In the genomic region with DNA sequence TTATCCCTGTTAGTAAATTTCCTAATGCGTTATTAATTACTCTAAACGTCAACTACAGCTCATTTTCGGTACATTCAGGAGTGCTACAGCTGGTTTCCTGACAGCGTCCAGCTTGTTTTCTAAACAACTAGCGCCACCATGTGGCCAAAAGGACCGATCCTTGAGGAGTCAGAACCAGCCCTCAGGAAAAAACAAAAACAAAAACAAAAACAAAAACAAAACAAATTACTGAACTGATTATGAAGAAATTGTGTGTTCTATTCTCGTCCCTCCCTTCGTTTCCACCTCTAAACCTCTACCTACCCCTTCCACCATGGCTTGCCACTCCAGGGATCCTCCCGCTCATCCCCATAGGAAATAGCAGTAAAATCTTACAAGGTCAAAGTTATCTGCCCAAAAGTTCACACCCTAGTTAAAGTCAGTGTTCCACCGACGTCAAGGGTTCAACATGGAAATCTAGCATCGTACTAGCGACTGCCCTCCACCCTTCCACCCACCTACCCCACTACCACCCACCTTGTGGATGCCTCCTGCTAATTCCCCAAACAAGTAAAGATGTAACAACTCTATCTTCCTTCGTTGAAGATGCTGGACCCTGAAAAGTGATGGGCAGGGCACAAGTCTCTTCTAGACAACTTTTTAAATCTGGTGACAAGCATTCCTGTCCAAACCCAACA, we compare ENCODE assay signal across 8 mouse cellular contexts. TPM values are rescaled to one million over a fixed set of nuclear protein-coding genes. Genes with fewer than 3 reads are reported as not detected.
A peak's percentile ranks its signal among the peaks of the same experiment; 100 is the strongest.
DNase-seq lines count a peak whose midpoint lies in the region; ATAC-seq lines count a peak whose summit lies in the region.

No protein-coding gene starts in this region.

- ATAC-seq in inflammation-experienced regulatory T-cells, adult 6 months = peak; percentile 60
- ATAC-seq in erythroid progenitor cell, adult 5-6 weeks (replicated peaks; ENCODE audit: low FRiP score, poor library complexity, severe bottlenecking) = no peak

- DNase-seq in T-cell, adult 2 months (ENCODE audit: low spot score) = peak; percentile 47
- DNase-seq in cerebellum, adult 8-10 months = peak; percentile 84
- peak; percentile 67 to 82 for DNase-seq in frontal cortex, postnatal 36 days (ENCODE audit: low spot score in 2 of 2)
- DNase-seq in left cerebral cortex, adult 8-10 months (ENCODE audit: low spot score in 2 of 2) = peak; percentile 41 to 56
- peak; percentile 33 for DNase-seq in skeletal muscle tissue, adult 2 months (ENCODE audit: low read depth, low spot score)

- H3K36me3 ChIP-seq in megakaryocyte, embryonic 14.5 days (replicated peaks; ENCODE audit: low read length) = no peaks in the 10 kb centered on the region

- peaks cover 13% of the 10 kb centered on the region for H3K27me3 ChIP-seq in megakaryocyte, embryonic 14.5 days (replicated peaks)

- H3K4me1 ChIP-seq in megakaryocyte, embryonic 14.5 days = peaks cover 19% of the 10 kb centered on the region

- H3K9me3 ChIP-seq in megakaryocyte, embryonic 14.5 days = no peaks in the 10 kb centered on the region

- peak overlapping the region; percentile 88 for H3K4me3 ChIP-seq in megakaryocyte, embryonic 14.5 days (replicated peaks)

RNA-seq across cellular contexts. Expression of gene B230118H07Rik, which starts 3.7 kb away (rescaled TPM):
- polyA plus RNA-seq in inflammation-experienced regulatory T-cells, adult 6 months (2017; shearing (Covaris generic)) = under 1 TPM in 2 of 3 experiments, not detected in 1; 0.59 to 0.79 TPM
- total RNA-seq in left cerebral cortex, adult 8-10 months (2022) = 10 to 100 TPM; 26.9 to 41.0 (median 28.7) TPM
- 3.8 TPM in 1 of 2 replicates, not detected in the other for polyA plus RNA-seq in megakaryocyte, embryonic 14.5 days (2012; ENCODE audit: insufficient read depth, low replicate concordance)
- 9.6 and 17.7 TPM in 2 replicates for total RNA-seq in erythroid progenitor cell, adult 5-6 weeks (2015; ENCODE audit: low replicate concordance)
- 6.2 and 10.4 TPM in 2 replicates for total RNA-seq in erythroid progenitor cell, adult 5-6 weeks (2017; ENCODE audit: low replicate concordance)

RNA-seq across cellular contexts. Expression of gene Rag1, which starts 3.8 kb away (rescaled TPM):
- not detected for polyA plus RNA-seq in inflammation-experienced regulatory T-cells, adult 6 months (2017; shearing (Covaris generic))
- under 1 TPM; 0.07 to 0.42 (median 0.21) TPM for total RNA-seq in left cerebral cortex, adult 8-10 months (2022)
- polyA plus RNA-seq in megakaryocyte, embryonic 14.5 days (2012; ENCODE audit: insufficient read depth, low replicate concordance) = not detected in 2 replicates
- 9.7 and 13.4 TPM in 2 replicates for total RNA-seq in erythroid progenitor cell, adult 5-6 weeks (2015; ENCODE audit: low replicate concordance)
- 9.8 and 10.7 TPM in 2 replicates for total RNA-seq in erythroid progenitor cell, adult 5-6 weeks (2017; ENCODE audit: low replicate concordance)

RNA-seq across cellular contexts. Expression of gene Traf6, which starts 25.2 kb away (rescaled TPM):
- polyA plus RNA-seq in inflammation-experienced regulatory T-cells, adult 6 months (2017; shearing (Covaris generic)) = 10 to 100 TPM; 10.8 to 15.1 (median 14.4) TPM
- 10 to 100 TPM; 10.9 to 14.2 (median 12.5) TPM for total RNA-seq in left cerebral cortex, adult 8-10 months (2022)
- 0.35 and 0.78 TPM in 2 replicates for polyA plus RNA-seq in megakaryocyte, embryonic 14.5 days (2012; ENCODE audit: insufficient read depth, low replicate concordance)
- 7.2 and 9.6 TPM in 2 replicates for total RNA-seq in erythroid progenitor cell, adult 5-6 weeks (2015; ENCODE audit: low replicate concordance)
- 4.0 and 5.9 TPM in 2 replicates for total RNA-seq in erythroid progenitor cell, adult 5-6 weeks (2017; ENCODE audit: low replicate concordance)

RNA-seq across cellular contexts. Expression of gene Rag2, which starts 28.5 kb away (rescaled TPM):
- polyA plus RNA-seq in inflammation-experienced regulatory T-cells, adult 6 months (2017; shearing (Covaris generic)) = not detected
- total RNA-seq in left cerebral cortex, adult 8-10 months (2022) = not detected
- 0.02 and 0.92 TPM in 2 replicates for polyA plus RNA-seq in megakaryocyte, embryonic 14.5 days (2012; ENCODE audit: insufficient read depth, low replicate concordance)
- 1.8 and 9.6 TPM in 2 replicates for total RNA-seq in erythroid progenitor cell, adult 5-6 weeks (2015; ENCODE audit: low replicate concordance)
- 1.3 and 1.8 TPM in 2 replicates for total RNA-seq in erythroid progenitor cell, adult 5-6 weeks (2017; ENCODE audit: low replicate concordance)

Comparison
In these comparisons a context has a peak if more than half of its experiments do, and no peak if none do; other contexts are left out.
1. DNase-seq: peak in every context shown above with its lines; median percentile 84 in cerebellum, adult 8-10 months; 74 in frontal cortex, postnatal 36 days; 48 in left cerebral cortex, adult 8-10 months; 47 in T-cell, adult 2 months; 33 in skeletal muscle tissue, adult 2 months.
2. RNA of gene Rag1, which starts 3.8 kb away (total RNA-seq): 9.7 to 13.4 TPM in erythroid progenitor cell, adult 5-6 weeks; 0.07 to 0.42 TPM in left cerebral cortex, adult 8-10 months; every median in the first group is over 4 times any median in the second.